Mouse (Mus musculus): ENCODE measurements at regions not wholly inside any gene's neighbourhood (a gene's known extent, or its start where the extent isn't known, plus 50 kb on each side); places are given as distances from the start of the nearest gene placed in this dataset.

GRCm38 (mm10) chr3:102669951-102670350, 64.4 kb upstream of the Tspan2 start:
- Histone ChIP-seq H3K4me2 (ENCODE audit: low read depth, low read length) (no peak overlapping the region), H3K27me3 (ENCODE audit: control insufficient read depth, insufficient read depth, low read depth, low read length) (no peaks in the 10 kb centered on the region), H3K36me3 (ENCODE audit: control insufficient read depth, insufficient read depth) (no peaks in the 10 kb centered on the region), H3K9me3 (replicated peaks; ENCODE audit: control insufficient read depth, low read length) (no peaks in the 10 kb centered on the region), H3K9ac (ENCODE audit: low read depth, low read length) (no peak overlapping the region), H3K4me3 (ENCODE audit: low read depth, low read length) (no peak overlapping the region), H3K27ac (ENCODE audit: low read length) (no peak overlapping the region), H3K4me1 (ENCODE audit: control insufficient read depth, low read depth, low read length) (no peaks in the 10 kb centered on the region)
- no peak for ATAC-seq (ENCODE audit: low read depth)
- WGBS (ENCODE audit: insufficient replicate concordance): 28% methylated on average over 2 of the region's 2 CpGs

GRCm38 (mm10) chr3:102670557-102670956, 63.8 kb upstream of the Tspan2 start:
- Histone ChIP-seq H3K27ac (ENCODE audit: low read length) (no peak overlapping the region), H3K9ac (ENCODE audit: low read depth, low read length) (no peak overlapping the region), H3K4me3 (ENCODE audit: low read depth, low read length) (no peak overlapping the region), H3K4me2 (ENCODE audit: low read depth, low read length) (no peak overlapping the region), H3K27me3 (ENCODE audit: control insufficient read depth, insufficient read depth, low read depth, low read length) (no peaks in the 10 kb centered on the region), H3K36me3 (ENCODE audit: control insufficient read depth, insufficient read depth) (no peaks in the 10 kb centered on the region), H3K4me1 (ENCODE audit: control insufficient read depth, low read depth, low read length) (no peaks in the 10 kb centered on the region), H3K9me3 (replicated peaks; ENCODE audit: control insufficient read depth, low read length) (no peaks in the 10 kb centered on the region)
- no peak for ATAC-seq (ENCODE audit: low read depth)
- WGBS (ENCODE audit: insufficient replicate concordance): 31% methylated on average over 5 of the region's 5 CpGs

- H3K9me3 ChIP-seq (replicated peaks; ENCODE audit: control insufficient read depth, low read length): no peaks in the 10 kb centered on the region
- no peak overlapping the region for H3K27ac ChIP-seq (ENCODE audit: low read length)
- no peak for ATAC-seq (ENCODE audit: low read depth)
Measured at GRCm38 (mm10) chr3:102670972-102671371, 63.4 kb upstream of the Tspan2 start.

GRCm38 (mm10) chr3:102673506-102673905, 60.8 kb upstream of the Tspan2 start:
- 51% methylated on average over 5 of the region's 5 CpGs for WGBS (ENCODE audit: insufficient replicate concordance)
- Histone ChIP-seq H3K4me3 (ENCODE audit: low read depth, low read length) (no peak overlapping the region), H3K36me3 (ENCODE audit: control insufficient read depth, insufficient read depth) (no peaks in the 10 kb centered on the region), H3K9me3 (replicated peaks; ENCODE audit: control insufficient read depth, low read length) (no peaks in the 10 kb centered on the region), H3K27ac (ENCODE audit: low read length) (no peak overlapping the region), H3K27me3 (ENCODE audit: control insufficient read depth, insufficient read depth, low read depth, low read length) (no peaks in the 10 kb centered on the region), H3K4me2 (ENCODE audit: low read depth, low read length) (no peak overlapping the region), H3K9ac (ENCODE audit: low read depth, low read length) (no peak overlapping the region), H3K4me1 (ENCODE audit: control insufficient read depth, low read depth, low read length) (no peaks in the 10 kb centered on the region)
- ATAC-seq (ENCODE audit: low read depth): no peak

More at GRCm38 (mm10) chr3:102670972-102671371, 63.4 kb upstream of the Tspan2 start:
- Histone ChIP-seq H3K4me2 (ENCODE audit: low read depth, low read length) (no peak overlapping the region), H3K4me3 (ENCODE audit: low read depth, low read length) (no peak overlapping the region), H3K4me1 (ENCODE audit: control insufficient read depth, low read depth, low read length) (no peaks in the 10 kb centered on the region), H3K9ac (ENCODE audit: low read depth, low read length) (no peak overlapping the region), H3K27me3 (ENCODE audit: control insufficient read depth, insufficient read depth, low read depth, low read length) (no peaks in the 10 kb centered on the region), H3K36me3 (ENCODE audit: control insufficient read depth, insufficient read depth) (no peaks in the 10 kb centered on the region)
- 59% methylated on average over 5 of the region's 5 CpGs for WGBS (ENCODE audit: insufficient replicate concordance)

GRCm38 (mm10) chr3:102674068-102674467, 60.3 kb upstream of the Tspan2 start:
- WGBS (ENCODE audit: insufficient replicate concordance): 49% methylated on average over 2 of the region's 2 CpGs
- no peak overlapping the region for H3K4me2 ChIP-seq (ENCODE audit: low read depth, low read length)
- H3K27ac ChIP-seq (ENCODE audit: low read length): no peak overlapping the region
- no peaks in the 10 kb centered on the region for H3K4me1 ChIP-seq (ENCODE audit: control insufficient read depth, low read depth, low read length)
- no peak overlapping the region for H3K4me3 ChIP-seq (ENCODE audit: low read depth, low read length)
- no peaks in the 10 kb centered on the region for H3K27me3 ChIP-seq (ENCODE audit: control insufficient read depth, insufficient read depth, low read depth, low read length)
- H3K9me3 ChIP-seq (replicated peaks; ENCODE audit: control insufficient read depth, low read length): no peaks in the 10 kb centered on the region
- ATAC-seq (ENCODE audit: low read depth): no peak
- no peak overlapping the region for H3K9ac ChIP-seq (ENCODE audit: low read depth, low read length)
- H3K36me3 ChIP-seq (ENCODE audit: control insufficient read depth, insufficient read depth): no peaks in the 10 kb centered on the region

GRCm38 (mm10) chr3:102676946-102677534, 57.3 kb upstream of the Tspan2 start:
- no peaks in the 10 kb centered on the region for H3K9me3 ChIP-seq (replicated peaks; ENCODE audit: control insufficient read depth, low read length)
- H3K27me3 ChIP-seq (ENCODE audit: control insufficient read depth, insufficient read depth, low read depth, low read length): no peaks in the 10 kb centered on the region
- no peak overlapping the region for H3K27ac ChIP-seq (ENCODE audit: low read length)
- H3K4me1 ChIP-seq (ENCODE audit: control insufficient read depth, low read depth, low read length): no peaks in the 10 kb centered on the region
- no peak overlapping the region for H3K9ac ChIP-seq (ENCODE audit: low read depth, low read length)
- no peak for ATAC-seq (ENCODE audit: low read depth)
- no peak overlapping the region for H3K4me2 ChIP-seq (ENCODE audit: low read depth, low read length)
- WGBS (ENCODE audit: insufficient replicate concordance): 67% methylated on average over 7 of the region's 7 CpGs
- H3K4me3 ChIP-seq (ENCODE audit: low read depth, low read length): no peak overlapping the region
- H3K36me3 ChIP-seq (ENCODE audit: control insufficient read depth, insufficient read depth): no peaks in the 10 kb centered on the region

GRCm38 (mm10) chr3:102678516-102678915, 55.8 kb upstream of the Tspan2 start:
- H3K36me3 ChIP-seq (ENCODE audit: control insufficient read depth, insufficient read depth): no peaks in the 10 kb centered on the region
- no peak overlapping the region for H3K9ac ChIP-seq (ENCODE audit: low read depth, low read length)
- H3K27ac ChIP-seq (ENCODE audit: low read length): peak overlapping the region; percentile 1; the same call in 1 of the 2 replicates
- H3K4me2 ChIP-seq (ENCODE audit: low read depth, low read length): no peak overlapping the region
- WGBS (ENCODE audit: insufficient replicate concordance): 44% methylated on average over 1 of the region's 1 CpGs
- no peaks in the 10 kb centered on the region for H3K9me3 ChIP-seq (replicated peaks; ENCODE audit: control insufficient read depth, low read length)
- H3K4me3 ChIP-seq (ENCODE audit: low read depth, low read length): no peak overlapping the region
- ATAC-seq (ENCODE audit: low read depth): peak; percentile 58; the same call in 1 of the 2 replicates
- H3K27me3 ChIP-seq (ENCODE audit: control insufficient read depth, insufficient read depth, low read depth, low read length): no peaks in the 10 kb centered on the region
- H3K4me1 ChIP-seq (ENCODE audit: control insufficient read depth, low read depth, low read length): no peaks in the 10 kb centered on the region

- 61% methylated on average over 8 of the region's 8 CpGs for WGBS (ENCODE audit: insufficient replicate concordance)
- no peak overlapping the region for H3K4me3 ChIP-seq (ENCODE audit: low read depth, low read length)
- no peak overlapping the region for H3K9ac ChIP-seq (ENCODE audit: low read depth, low read length)
- no peaks in the 10 kb centered on the region for H3K27me3 ChIP-seq (ENCODE audit: control insufficient read depth, insufficient read depth, low read depth, low read length)
- no peaks in the 10 kb centered on the region for H3K36me3 ChIP-seq (ENCODE audit: control insufficient read depth, insufficient read depth)
- no peak overlapping the region for H3K27ac ChIP-seq (ENCODE audit: low read length)
- ATAC-seq (ENCODE audit: low read depth): no peak
- H3K9me3 ChIP-seq (replicated peaks; ENCODE audit: control insufficient read depth, low read length): no peaks in the 10 kb centered on the region
- H3K4me1 ChIP-seq (ENCODE audit: control insufficient read depth, low read depth, low read length): no peaks in the 10 kb centered on the region
- H3K4me2 ChIP-seq (ENCODE audit: low read depth, low read length): no peak overlapping the region
Measured at GRCm38 (mm10) chr3:102682424-102682823, 51.9 kb upstream of the Tspan2 start.

- H3K4me2 ChIP-seq (ENCODE audit: low read depth, low read length): no peak overlapping the region
- ATAC-seq (ENCODE audit: low read depth): no peak
- H3K4me1 ChIP-seq (ENCODE audit: control insufficient read depth, low read depth, low read length): no peaks in the 10 kb centered on the region
- H3K27me3 ChIP-seq (ENCODE audit: control insufficient read depth, insufficient read depth, low read depth, low read length): no peaks in the 10 kb centered on the region
- H3K9ac ChIP-seq (ENCODE audit: low read depth, low read length): no peak overlapping the region
- no peaks in the 10 kb centered on the region for H3K36me3 ChIP-seq (ENCODE audit: control insufficient read depth, insufficient read depth)
- no peaks in the 10 kb centered on the region for H3K9me3 ChIP-seq (replicated peaks; ENCODE audit: control insufficient read depth, low read length)
- 61% methylated on average over 10 of the region's 10 CpGs for WGBS (ENCODE audit: insufficient replicate concordance)
- no peak overlapping the region for H3K4me3 ChIP-seq (ENCODE audit: low read depth, low read length)
- no peak overlapping the region for H3K27ac ChIP-seq (ENCODE audit: low read length)
Measured at GRCm38 (mm10) chr3:102683541-102683940, 50.8 kb upstream of the Tspan2 start.
